ENCODE assay signal across 21 mouse cellular contexts in genomic region chr12:111471119-111471518, GRCm38 (mm10). TPM values are rescaled to one million over a fixed set of nuclear protein-coding genes. Genes with fewer than 3 reads are reported as not detected.
DNase-seq lines count a peak whose midpoint lies in the region; ATAC-seq lines count a peak whose summit lies in the region.
"Had no signal": no experiment of that assay in that cellular context is flagged by ENCODE, and none has a peak within 500 bp of the region (broad histone marks: within the 10 kb centered on the region; RNA-seq: fewer than 3 reads in every experiment).

No protein-coding gene starts in this region.

- peak; percentile 24 to 35 for DNase-seq in monocyte, adult 2 months (ENCODE audit: low read depth in 1 of 2, low spot score in 2 of 2)
- DNase-seq in 416B (ENCODE audit: low read depth), result peak; percentile 65
- no peak for DNase-seq in frontal cortex, postnatal 36 days (ENCODE audit: low spot score in 2 of 2)
- no peak for DNase-seq in lung, postnatal 10 days
- DNase-seq in right cerebral cortex, adult 2 months (ENCODE audit: low spot score in 2 of 2), result no peak
- DNase-seq: adrenal gland, postnatal 14 days; cerebellum, adult 11-12 months; cerebellum, adult 9-10 months; cerebellum, postnatal 36 days; gastrocnemius, postnatal 25 days; heart, adult 11 months; heart, postnatal 36 days had no signal

- no peak for ATAC-seq in monocyte, adult 5-6 weeks (replicated peaks; ENCODE audit: insufficient number of reproducible peaks, low FRiP score, low TSS enrichment, poor library complexity, severe bottlenecking)
- ATAC-seq in granulocyte monocyte progenitor cell, adult 5-6 weeks (replicated peaks; ENCODE audit: poor library complexity, severe bottlenecking), result peak; percentile 55
- ATAC-seq: activated CD4-positive, CD25-positive, alpha-beta regulatory T cell, adult 4 months; CD4-positive, CD25-positive, alpha-beta regulatory T cell, adult 4 months; forebrain, embryonic 16.5 days; hindbrain, embryonic 16.5 days; inflammation-experienced regulatory T-cells, adult 6 months; Patski had no signal

RNA-seq across cellular contexts. Expression of gene Gm266, which starts 14.5 kb away (rescaled TPM):
- not detected in 3 replicates for total RNA-seq in monocyte, adult 5-6 weeks (2017)
- total RNA-seq in granulocyte monocyte progenitor cell, adult 5-6 weeks (2014; fragmentation: Nextera tagmentation), result not detected in 2 replicates
- total RNA-seq in granulocyte monocyte progenitor cell, adult 5-6 weeks (2017), result not detected in 2 replicates
- total RNA-seq: adrenal gland, adult 18-20 months; adrenal gland, postnatal 14 days had no signal

RNA-seq across cellular contexts. Expression of gene Tnfaip2, which starts 28.9 kb away (rescaled TPM):
- 25.9 to 40.4 TPM (median 27.4 TPM) in 3 replicates for total RNA-seq in monocyte, adult 5-6 weeks (2017)
- 28.6 and 30.4 TPM in 2 replicates for total RNA-seq in granulocyte monocyte progenitor cell, adult 5-6 weeks (2014; fragmentation: Nextera tagmentation)
- 27.4 and 56.1 TPM in 2 replicates for total RNA-seq in granulocyte monocyte progenitor cell, adult 5-6 weeks (2017)

RNA-seq across cellular contexts. Expression of gene Exoc3l4, which starts 54.3 kb away (rescaled TPM):
- total RNA-seq in monocyte, adult 5-6 weeks (2017), result 1.1 TPM in 1 of 3 replicates, not detected in the others
- not detected in 2 replicates for total RNA-seq in granulocyte monocyte progenitor cell, adult 5-6 weeks (2014; fragmentation: Nextera tagmentation)
- total RNA-seq in granulocyte monocyte progenitor cell, adult 5-6 weeks (2017), result 0.26 TPM in 1 of 2 replicates, not detected in the other

Comparison
In these comparisons a context has a peak if more than half of its experiments do, and no peak if none do; other contexts are left out.
1. DNase-seq: peak in monocyte, adult 2 months (2 of 2) and 416B (single experiment); none in frontal cortex, postnatal 36 days (0 of 2), lung, postnatal 10 days (single experiment) and right cerebral cortex, adult 2 months (0 of 2).